Mouse (Mus musculus) kidney, postnatal 36 days (tissue): ENCODE measurements around the gene Spry2.

Source experiments
- DNase-seq, 2 experiments: peaks; one replicate each; pipeline ENCODE4 v3.0.0; 2021 to 2022; ENCODE audit warnings: mixed read lengths in 2 of 2

Gene Spry2

DNA sequence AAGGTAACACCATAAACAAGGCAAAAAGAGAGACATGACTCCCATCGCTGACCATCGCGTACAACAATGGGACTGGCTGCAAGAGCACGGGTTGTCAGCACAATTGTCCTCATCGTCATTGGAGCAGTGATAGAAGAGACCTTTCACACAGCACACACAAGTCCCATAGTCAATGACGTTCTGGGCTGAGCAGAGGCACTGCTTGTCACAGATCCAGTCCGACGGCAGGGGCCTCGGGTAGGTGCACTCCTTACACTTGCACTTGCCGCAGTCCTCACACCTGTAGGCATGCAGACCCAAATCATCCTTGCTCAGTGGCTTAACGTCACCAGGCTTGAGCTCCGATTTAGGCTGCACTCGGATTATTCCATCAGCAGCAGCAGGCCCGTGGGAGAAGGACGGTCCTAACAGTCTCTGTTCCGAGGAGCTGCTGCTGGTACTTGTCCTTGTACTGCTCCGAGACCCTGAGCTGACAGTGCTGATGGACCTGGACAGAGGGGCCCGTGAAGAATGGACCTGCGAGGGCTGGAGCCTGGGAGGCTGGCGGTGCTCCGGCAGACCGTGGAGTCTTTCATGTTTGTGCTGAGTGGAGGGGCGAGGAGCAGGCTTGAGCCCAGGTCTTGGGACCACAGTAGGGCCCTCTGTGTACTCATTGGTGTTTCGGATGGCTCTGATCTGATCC, 3.5 kb downstream of the Spry2 start:
- DNase-seq = peak in 1 of 2 experiments; percentile 25

DNA sequence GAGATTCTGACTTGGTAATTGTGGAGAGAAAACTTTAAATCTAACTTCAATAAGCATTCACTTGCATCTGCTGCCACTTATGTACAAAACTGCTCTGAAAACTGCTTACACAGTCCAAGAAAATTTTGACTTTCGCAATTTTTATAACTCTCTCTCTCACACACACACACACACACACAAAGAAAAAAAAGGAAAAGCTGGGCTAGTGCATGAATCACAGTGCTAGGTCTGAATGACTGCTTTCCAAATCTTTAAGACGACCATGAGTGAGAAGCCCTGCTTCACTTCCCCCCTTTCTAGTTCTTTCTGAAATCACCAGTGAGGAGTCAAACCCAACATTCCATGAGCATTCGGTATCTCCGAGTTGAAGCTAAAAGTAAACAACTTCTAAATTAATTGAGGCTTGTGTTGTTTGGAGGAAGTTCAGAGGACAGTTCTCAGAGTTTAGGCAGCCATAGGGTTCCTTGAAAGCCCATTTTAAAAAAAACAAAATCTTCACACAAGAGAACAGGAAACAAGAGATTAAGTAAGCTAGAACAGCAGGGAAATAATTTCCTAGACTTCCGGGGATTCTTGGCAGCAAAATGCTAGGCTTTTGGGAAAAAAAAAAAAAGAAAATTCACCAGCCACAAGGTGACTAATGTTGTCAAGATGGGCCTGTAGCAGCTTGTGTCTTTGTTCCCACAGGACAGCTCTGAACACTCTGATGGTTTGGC, 5.9 kb downstream of the Spry2 start:
- DNase-seq = peak in 1 of 2 experiments; percentile 28

DNA sequence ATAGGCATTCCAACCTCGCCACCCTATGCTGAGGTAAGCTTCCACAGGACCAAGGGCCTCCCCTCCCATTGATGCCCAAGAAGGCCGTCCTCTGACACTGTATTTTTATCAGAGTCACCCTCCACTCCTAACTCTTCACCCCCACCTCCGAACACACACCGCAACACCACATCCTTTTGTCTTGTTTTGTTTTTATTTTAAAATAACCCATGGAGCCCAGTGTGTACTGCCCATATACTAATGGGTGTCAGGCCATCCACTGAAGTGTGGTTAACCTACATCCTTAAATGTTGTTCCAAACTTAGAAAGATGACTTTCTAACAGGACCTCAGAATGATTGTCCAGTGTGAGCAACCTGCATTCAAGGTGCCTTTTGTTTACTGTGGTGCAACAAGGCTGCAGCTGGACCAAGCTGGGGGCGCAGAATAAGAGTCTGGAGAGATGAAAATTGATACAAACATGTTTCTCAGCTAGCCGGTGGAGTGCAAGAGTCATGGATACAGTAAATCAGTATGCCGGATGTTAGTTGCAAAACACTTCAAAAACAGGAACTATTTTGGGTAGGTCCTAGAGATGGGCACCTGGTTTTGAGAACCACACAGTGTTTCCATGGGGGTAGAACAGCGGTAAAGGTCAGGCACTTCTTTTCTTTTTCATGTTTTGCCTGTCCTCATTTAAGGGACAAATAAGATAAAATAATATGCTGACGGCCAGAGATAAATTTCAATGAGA, 9.8 kb downstream of the Spry2 start:
- no peak for DNase-seq

DNA sequence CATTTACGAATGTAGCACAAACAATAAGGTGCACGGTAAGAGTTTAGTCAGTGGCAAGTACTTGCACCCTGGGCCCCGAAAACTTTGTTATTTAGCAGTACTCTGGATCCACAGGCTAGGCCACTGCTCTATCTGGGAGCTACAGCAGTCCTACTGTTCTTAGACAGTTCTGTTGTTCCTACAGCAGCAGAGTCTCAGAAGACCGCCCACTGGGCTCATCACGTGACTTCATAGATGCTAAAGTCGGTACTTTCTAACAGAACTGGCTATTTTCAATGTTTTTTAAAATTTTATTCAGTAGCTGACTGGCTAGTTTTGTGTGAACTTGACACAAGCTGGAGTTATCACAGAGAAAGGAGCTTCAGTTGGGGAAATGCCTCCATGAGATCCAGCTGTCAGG, 11.4 kb downstream of the Spry2 start:
- no peak for DNase-seq

DNA sequence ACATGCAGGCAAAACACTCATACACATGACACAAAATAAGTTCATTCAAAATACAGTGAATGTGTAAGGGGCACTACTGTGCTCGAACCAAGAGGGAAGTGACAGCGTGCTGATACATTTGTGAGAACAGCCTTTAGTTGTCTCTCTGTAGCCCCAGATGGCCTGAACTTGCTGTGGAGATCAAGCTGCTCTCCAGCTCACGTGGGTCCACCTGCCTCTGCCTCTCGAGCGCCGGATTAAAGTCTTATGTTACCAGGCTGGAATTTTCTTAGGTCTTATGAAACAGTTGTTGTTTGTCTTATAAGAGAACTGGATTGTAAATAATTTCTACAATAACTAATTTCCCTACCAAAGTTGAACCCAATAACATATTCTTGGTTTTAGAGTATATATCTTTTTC, 13.4 kb downstream of the Spry2 start:
- DNase-seq = no peak

DNA sequence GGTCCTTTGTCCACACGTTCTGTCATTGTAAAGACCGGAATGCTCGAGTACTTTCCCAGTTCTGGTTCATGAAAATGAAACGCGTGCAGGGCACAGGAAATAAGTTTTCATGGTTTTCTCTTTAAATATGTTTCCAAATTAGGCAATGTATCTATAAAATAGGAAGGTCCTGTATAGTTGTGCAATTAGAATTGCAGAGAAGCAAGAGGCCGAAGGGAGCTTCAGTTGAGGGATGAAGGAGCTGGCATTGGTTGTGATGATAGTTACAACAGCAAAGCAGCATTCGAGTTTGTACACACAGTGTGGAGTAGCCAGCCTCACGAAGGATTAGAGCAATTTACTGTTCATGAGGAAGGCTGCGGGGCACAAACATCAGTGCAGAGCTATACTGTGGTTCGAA, 18.3 kb downstream of the Spry2 start:
- DNase-seq = no peak

DNA sequence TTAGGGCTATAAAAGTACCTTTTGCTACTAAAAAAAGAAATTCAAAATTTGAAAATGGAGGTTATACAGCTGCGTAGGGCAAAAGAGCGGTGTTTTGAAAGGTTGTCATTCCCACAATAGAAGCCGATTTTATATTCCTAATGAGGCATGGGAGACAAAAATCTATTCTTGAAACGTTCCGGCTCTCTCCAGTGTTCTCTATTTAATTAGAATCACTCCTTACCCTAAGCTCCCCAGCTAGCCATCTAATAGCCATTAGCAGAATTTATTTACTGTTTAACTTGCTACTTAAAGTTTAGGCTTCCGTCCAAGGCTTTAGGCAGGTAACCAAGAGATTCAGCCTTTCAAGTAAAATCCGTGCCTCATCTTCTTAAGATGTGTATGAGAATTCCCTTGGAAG, 20.2 kb downstream of the Spry2 start:
- no peak for DNase-seq

DNA sequence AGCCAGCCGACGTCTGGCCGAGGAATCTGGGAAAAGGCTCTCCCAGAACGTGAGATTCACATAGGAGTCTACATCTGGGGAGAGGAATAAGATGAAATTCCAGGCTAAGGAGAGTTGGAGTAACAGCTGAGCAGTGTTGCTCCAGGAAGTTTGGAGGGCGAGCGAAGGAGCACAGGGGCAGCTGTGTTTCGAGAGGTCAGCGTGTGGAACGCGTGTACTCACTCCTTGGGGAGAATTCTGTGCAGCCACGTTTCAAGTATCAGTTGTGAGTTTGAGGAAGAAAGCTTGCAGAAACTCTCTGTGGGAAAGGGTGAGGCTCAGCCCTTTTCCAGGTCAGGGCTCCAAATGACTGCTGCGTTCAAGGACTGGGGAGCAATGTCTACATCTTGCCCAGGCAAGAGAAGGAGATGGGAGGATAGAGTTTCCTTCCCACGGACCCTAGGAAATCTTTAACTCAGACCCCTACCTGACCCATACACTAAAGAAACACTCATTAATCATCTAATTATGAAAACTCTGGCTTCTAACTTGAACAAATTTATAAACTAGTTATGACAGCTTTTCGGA, 26.2 kb downstream of the Spry2 start:
- peak; percentile 44 to 50 for DNase-seq

DNA sequence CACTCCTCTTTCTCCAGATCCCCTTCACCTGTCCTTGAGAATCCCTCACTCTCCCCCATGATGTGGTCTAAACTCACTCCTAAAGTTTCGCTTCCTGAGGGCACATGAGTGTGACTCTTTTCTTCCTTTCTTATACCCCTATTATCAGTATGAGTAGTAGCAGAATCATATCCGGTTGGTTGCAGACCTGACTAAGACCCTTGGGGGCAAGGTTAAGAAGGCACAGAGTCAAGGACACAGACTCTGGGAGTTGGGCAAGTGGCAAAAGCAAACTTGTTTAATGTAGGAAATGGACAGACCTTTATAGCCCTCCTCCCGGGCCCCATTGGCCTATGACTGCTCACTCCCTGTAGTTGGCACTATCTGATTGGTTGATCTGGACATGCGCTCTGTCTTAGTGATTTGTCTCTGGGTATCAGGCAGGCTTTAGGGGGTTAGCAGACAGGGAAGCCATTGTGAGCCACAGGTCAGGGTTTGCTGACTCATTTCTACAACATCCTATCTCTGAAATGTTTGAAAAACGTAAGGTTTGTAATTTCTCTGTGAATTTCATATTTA, 31.2 kb downstream of the Spry2 start:
- no peak for DNase-seq

DNA sequence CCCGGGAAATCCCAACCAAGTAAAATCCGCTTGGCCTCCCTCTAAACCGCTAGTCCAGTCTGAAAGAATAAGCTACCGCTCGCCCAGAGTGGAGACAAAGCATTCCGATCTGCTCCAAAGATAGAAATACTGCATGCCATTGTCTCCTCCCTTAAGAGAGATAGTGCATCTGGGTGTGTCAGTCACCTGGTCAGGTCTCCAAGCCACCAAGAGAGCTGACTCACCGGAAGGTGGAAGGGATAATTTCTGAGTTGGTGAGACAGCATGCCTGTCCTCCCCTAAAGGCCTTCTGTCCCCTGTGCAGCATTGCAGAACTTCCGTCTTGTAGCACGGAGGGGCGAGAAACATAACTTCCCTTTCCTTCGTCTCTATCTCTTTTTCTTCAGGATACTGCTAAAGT, 34.4 kb downstream of the Spry2 start:
- DNase-seq = no peak

DNA sequence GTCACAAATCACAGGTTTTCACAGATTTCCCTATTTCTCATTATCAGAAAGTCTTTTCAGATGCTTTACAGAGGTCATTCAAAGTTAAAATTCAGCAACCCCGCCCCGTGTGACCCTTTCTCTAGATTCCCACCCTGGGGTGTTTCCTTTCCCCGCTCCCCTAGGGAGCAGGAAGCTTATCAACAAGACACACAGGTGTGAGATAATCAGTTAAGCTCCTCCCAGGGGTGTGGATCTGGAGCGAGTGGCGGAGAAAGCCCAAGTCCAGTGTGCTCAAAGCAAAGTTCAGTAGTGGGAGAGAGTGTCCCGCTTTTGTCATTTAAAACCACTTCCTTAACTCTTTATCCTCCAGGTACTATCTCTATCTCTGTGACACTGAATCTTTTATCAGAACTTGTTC, 35.7 kb downstream of the Spry2 start:
- DNase-seq = no peak

DNA sequence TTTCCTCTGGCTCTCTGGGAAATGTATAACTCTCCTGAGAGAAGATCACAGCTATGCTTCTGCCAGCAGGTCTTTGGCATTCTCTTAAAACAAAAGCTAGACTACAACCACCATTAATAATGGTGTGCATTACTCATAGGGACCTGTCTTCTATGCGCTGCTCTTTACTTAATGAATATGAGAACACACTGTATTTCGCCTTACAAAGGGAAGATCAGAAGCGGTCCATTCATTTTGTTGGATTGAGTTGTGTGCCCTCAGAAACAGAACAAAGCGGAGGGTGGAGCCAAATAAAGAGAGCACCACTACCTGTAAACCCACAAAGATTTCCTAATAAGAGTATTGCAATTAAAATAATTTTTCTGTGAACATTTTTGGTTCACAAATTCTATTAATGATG, 36.3 kb downstream of the Spry2 start:
- DNase-seq = no peak

DNA sequence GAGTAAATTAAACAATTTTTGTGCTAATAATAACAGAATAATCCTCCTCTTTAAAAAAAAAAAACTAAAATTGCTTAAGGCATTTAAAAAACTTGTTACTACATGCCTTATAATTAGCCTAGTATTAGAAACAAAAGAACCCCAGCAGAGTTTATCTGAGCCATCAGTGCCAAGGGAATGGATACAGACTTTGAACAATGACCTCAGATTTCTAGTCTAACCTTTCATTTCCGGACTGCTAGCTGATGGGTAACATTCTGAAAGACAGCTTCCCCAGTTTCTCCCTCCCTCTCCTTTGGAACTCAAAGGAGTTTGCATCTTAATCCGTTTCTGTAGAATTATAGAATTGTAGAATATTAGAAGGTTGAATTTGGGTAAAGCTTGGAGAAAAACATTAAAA, 36.7 kb downstream of the Spry2 start:
- DNase-seq = no peak

DNA sequence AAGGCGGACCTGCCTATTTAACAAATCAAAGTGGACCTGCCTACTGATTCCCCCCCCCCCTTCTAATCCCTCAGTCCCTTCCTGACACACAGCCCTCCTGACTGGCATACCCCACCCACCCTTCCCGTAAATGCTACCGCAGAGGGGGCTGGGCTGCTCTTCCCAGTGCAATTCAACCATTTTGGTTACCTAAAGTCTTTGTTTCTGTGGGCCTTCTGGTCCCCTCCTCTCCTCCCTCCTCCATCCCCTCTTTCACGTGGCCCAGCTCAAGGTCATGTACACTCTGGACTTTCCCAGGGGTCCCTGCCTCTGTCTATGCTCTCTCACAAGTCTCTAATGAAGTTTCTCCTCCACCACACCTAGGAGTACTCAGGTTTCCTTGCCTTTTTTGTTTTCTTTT, 37.3 kb downstream of the Spry2 start:
- DNase-seq = no peak

DNA sequence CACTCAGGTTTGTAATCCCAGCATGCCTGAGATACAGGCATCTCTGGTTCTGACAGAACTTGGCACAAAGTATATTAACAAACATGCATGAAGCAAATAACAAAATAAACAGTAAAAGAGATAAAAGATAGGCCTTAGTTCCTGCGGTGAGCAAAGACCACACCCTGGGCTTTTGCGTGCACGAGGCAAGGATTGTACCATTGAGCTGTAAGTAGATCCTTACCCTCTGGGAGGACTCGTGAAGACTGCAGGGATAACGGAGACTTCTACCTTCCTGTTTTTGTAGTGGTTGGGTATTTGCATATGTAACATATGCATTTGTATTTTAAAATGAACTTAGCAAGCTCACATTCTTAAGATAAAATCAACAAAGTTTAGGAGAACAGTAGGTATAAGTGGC, 37.7 kb downstream of the Spry2 start:
- DNase-seq = no peak

DNA sequence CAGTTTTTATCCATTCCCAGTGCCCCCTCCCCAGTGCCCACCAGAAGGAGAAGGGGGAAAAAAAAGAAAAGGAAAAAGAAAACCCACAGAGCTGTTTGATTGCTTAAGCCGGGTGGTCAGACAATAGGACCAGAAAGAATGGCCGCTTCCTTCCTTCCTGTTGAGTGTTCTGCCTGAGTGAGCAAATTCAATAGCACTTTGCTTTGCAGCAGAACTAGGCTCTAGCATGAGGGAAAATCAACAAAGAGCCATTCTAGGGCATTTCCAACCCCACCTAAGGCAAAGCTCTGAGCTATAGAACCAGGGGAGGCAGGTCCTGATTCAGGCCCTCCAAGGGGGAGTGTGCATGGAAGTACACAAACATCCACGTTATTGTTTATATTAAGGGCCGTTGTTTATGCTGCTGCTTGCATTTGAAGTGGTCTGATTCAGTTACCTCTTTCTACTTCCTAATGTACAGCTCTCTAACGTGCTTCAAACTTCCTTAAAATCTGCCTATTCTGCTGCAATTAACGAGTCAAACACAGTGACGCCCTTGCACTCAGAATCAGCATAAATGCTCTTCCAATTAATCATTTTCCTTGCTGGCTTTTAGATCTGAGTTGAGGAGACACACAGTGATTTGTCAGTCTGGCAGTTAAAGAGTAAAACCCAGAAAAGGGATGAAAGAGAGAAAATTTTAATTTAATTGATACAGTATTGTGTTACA, 45.1 kb downstream of the Spry2 start:
- no peak for DNase-seq
